Mouse (Mus musculus) neural tube, embryonic 14.5 days (tissue): ENCODE measurements around the gene Hoxa1. TPM values are rescaled to one million over a fixed set of nuclear protein-coding genes. Genes with fewer than 3 reads are reported as not detected.

Source experiments
- ATAC-seq: fragments of 200-750 bp; cut with Nextera tagmentation; 2 replicates; pipeline ENCODE4 v1.8.0; 2017; ENCODE audit warnings: low read depth, mild to moderate bottlenecking, moderate TSS enrichment, moderate library complexity
- H3K27ac ChIP-seq: fragments of 300-500 bp; sonication (generic); 2 replicates; pipeline ENCODE4 v1.5.1; 2014; ENCODE audit warnings: low read depth, mild to moderate bottlenecking, control low read depth, low read length, moderate library complexity, mixed read lengths
- H3K27me3 ChIP-seq: fragments of 300-500 bp; sonication (generic); 2 replicates; pipeline ENCODE4 v1.6.1; 2014; ENCODE audit warnings: low read length; ENCODE audit not compliant: control insufficient read depth, insufficient read depth
- H3K36me3 ChIP-seq: fragments of 300-500 bp; sonication (generic); 2 replicates; pipeline ENCODE4 v1.6.1; 2014; ENCODE audit warnings: low read length, mixed read lengths; ENCODE audit not compliant: control insufficient read depth, insufficient read depth
- H3K4me1 ChIP-seq: fragments of 300-500 bp; sonication (generic); 2 replicates; pipeline ENCODE4 v1.6.1; 2014; ENCODE audit warnings: low read length; ENCODE audit not compliant: control insufficient read depth, insufficient read depth
- H3K4me2 ChIP-seq: fragments of 300-500 bp; sonication (generic); 2 replicates; pipeline ENCODE4 v1.6.1; 2014; ENCODE audit warnings: mild to moderate bottlenecking, low read depth, low read length, control low read depth
- H3K4me3 ChIP-seq: fragments of 300-500 bp; sonication (generic); 2 replicates; pipeline ENCODE4 v1.5.1; 2014; ENCODE audit warnings: low read depth, low read length, control low read depth, mixed read lengths
- H3K9ac ChIP-seq: fragments of 300-500 bp; sonication (generic); replicated peaks from 2 replicates; pipeline ENCODE4 v1.6.1; 2014; ENCODE audit warnings: low read depth, mild to moderate bottlenecking, control low read depth, low read length, mixed read lengths
- H3K9me3 ChIP-seq: fragments of 300-500 bp; sonication (generic); 2 replicates; pipeline ENCODE4 v1.6.1; 2016; ENCODE audit warnings: low read length; ENCODE audit not compliant: control insufficient read depth
- WGBS: fragments of 180-500 bp; shearing (Covaris S2); extraction: QIAGEN DNeasy Blood & Tissue Kit; methylation state at CpG from one replicate; pipeline ENCODE4 v1.1.7; 2014; 5-methylcytosine and 5-hydroxymethylcytosine counted together
- polyA plus RNA-seq: library from polyadenylated mRNA; unstranded; fragments of >200 nt; fragmentation: Nextera tagmentation; extraction: Ambion mirVana; gene quantifications from 2 replicates; pipeline ENCODE4 v1.2.1, GENCODE M21; 2014

Hoxa1 gene
- polyA plus RNA-seq, 1 experiment from 2014 or later = 0.92 TPM

DNA sequence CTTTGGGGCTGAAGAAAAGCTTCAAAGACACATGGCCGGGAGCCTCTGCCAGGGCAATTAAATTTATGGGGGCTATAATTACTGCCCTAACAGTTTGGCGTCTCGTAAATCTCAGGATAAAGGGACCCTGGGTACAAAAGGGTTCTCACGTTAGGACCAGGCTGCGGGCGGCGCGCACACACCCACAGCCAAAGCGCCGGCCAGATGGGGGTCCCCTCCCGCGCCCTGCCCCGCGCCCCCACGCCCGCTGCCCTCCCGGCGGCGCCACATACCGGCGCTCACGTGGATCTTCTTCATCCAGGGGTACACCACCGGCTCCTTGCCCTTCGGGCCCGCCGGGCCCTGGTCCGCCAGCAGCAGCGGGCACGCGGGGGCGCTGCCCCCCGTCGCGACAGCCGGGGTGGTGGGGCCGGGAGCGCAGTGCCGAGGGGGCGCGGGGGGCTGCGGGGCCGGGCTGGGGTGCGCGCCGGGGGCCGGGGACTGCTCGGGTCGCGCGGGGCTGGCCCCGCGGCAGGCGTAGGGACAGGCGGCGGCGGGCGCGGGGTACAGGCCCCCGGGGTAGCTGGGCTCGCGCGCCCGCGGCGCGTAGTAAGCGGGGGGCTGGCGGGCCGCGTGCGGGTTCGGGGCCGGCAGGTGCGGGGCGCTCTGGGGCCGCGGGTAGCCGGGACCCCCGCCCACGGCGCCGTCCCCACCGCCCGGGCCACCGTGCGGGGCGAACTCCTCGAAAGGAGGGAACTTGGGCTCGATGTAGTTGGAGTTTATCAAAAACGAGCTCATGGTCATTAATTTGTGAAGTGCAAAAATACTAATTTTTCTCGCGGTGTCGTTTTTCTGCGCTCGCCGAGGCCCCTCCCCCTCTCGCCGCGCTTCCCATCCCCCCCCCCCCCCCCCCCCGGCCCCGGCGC lies 33.0 kb upstream of the Hoxa1 start, which contains the start of gene Hoxa4:
Gene Hoxa4, minus strand, starts transcription at position 848 of the 905 bp plus-strand sequence.
- Histone ChIP-seq H3K27me3 (no peaks in the 10 kb centered on the region), H3K36me3 (peaks cover 12% of the 10 kb centered on the region; the same call in 1 of the 2 replicates), H3K27ac (peak within 1 kb of the TSS; percentile 94), H3K4me3 (peak within 1 kb of the TSS; percentile 57), H3K4me2 (peak within 1 kb of the TSS; percentile 98), H3K9me3 (no peaks in the 10 kb centered on the region), H3K9ac (peak within 1 kb of the TSS; percentile 89), H3K4me1 (peaks cover 74% of the 10 kb centered on the region)
- WGBS = under 1% methylated on average over 54 of the region's 102 CpGs
- ATAC-seq = peak; percentile 85

DNA sequence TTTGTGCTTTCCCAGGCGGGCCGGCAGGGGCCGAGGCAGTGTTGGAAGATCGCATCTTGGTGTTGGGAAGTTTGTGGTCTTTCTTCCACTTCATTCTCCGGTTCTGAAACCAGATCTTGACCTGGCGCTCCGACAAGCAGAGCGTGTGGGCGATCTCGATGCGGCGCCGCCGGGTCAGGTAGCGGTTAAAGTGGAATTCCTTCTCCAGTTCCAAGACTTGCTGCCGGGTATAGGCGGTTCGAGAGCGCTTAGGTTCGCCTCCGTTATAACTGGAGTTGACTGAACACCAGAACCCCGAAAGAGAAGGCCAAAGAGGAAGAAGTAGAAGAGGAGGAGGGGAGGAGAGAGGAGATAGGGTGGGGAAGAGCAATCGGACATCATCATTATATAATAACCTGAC lies 32.3 kb upstream of the Hoxa1 start:
- Histone ChIP-seq H3K9me3 (no peaks in the 10 kb centered on the region), H3K36me3 (peaks cover 12% of the 10 kb centered on the region; the same call in 1 of the 2 replicates), H3K4me1 (peaks cover 74% of the 10 kb centered on the region), H3K4me2 (peak overlapping the region; percentile 98), H3K27me3 (no peaks in the 10 kb centered on the region), H3K9ac (0 out of 2 replicates have a peak overlapping the region, but pooled peaks have one; percentile 2), H3K27ac (peak overlapping the region; percentile 94), H3K4me3 (peak overlapping the region; percentile 57)
- 0 out of 2 replicates have a peak, but pooled peaks have one; percentile 3 for ATAC-seq
- 3% methylated on average over 23 of the region's 23 CpGs for WGBS

DNA sequence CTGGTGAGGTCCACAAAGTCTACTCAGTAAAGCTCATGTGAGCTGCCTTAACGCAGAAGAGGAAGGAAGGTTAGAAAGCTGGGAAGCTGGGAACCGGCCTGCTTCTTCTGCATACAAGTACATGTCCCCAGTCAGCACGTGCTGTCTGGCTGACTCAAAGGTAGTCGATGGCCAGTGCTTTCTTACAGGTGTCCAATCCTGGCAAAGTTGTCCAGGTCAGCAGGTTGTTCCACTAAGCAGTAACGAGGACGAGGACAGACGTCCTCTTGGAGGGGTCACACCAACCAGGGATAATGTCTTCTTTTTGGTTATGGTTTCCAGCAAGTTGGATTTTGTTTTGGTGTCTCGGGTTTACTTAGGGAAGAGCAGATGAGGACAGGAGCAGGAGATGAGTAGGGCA lies 31.8 kb upstream of the Hoxa1 start:
- Histone ChIP-seq H3K36me3 (peaks cover 12% of the 10 kb centered on the region; the same call in 1 of the 2 replicates), H3K27ac (peak overlapping the region; percentile 94; the same call in 1 of the 2 replicates), H3K4me2 (peak overlapping the region; percentile 98), H3K4me1 (peaks cover 77% of the 10 kb centered on the region), H3K9me3 (no peaks in the 10 kb centered on the region), H3K9ac (0 out of 2 replicates have a peak overlapping the region, but pooled peaks have one; percentile 2), H3K4me3 (peak overlapping the region; percentile 57; the same call in 1 of the 2 replicates), H3K27me3 (no peaks in the 10 kb centered on the region)
- ATAC-seq = no peak
- 11% methylated on average over 8 of the region's 8 CpGs for WGBS

DNA sequence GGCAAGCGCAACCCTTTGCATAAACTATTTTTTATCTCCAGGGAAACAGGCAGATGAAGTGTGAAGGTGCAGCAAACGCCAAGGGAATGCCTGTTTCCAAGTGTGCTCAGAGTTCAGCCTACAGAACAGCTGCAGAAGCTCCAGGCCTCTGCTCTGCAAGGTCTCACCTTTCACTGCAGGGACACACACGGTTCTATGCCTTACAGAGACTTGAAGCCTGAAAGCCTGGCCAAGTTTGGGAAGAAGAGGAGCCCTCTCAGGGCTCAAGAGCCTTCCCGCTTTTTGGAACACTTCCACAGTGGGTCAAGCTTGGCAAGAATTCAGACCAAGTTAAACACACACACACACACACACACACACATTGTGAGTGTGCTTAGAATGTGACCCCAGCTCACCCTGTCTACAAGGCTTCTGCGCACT lies 31.1 kb upstream of the Hoxa1 start:
- no peak overlapping the region for H3K9ac ChIP-seq
- H3K36me3 ChIP-seq = peaks cover 12% of the 10 kb centered on the region; the same call in 1 of the 2 replicates
- H3K27me3 ChIP-seq = no peaks in the 10 kb centered on the region
- H3K4me1 ChIP-seq = peaks cover 77% of the 10 kb centered on the region
- H3K4me3 ChIP-seq = no peak overlapping the region
- WGBS = 13% methylated on average over 5 of the region's 5 CpGs
- H3K9me3 ChIP-seq = no peaks in the 10 kb centered on the region
- H3K4me2 ChIP-seq = peak overlapping the region; percentile 98
- no peak for ATAC-seq
- H3K27ac ChIP-seq = no peak overlapping the region

DNA sequence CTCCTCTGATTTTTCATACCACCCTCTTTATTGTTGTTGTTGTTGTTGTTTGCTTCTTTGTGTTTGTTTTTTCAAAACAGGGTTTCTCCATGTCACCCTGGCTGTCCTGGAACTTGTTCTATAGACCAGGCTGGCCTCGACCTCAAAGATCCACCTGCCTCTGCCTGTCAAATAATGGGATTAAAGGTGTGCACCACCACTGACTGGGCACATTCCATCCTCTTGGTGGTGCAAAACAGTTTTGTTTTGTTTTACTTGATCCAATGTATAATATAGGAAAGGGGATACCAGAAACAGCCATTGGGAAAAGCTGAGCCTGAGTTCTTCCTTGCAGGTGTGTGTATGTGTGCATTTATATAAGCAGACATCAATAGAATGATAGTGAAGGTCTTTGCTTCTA lies 28.4 kb upstream of the Hoxa1 start:
- peaks cover 67% of the 10 kb centered on the region for H3K4me1 ChIP-seq
- ATAC-seq = no peak
- H3K4me2 ChIP-seq = no peak overlapping the region
- 27% methylated on average over 1 of the region's 1 CpGs for WGBS
- no peaks in the 10 kb centered on the region for H3K27me3 ChIP-seq
- H3K4me3 ChIP-seq = no peak overlapping the region
- peaks cover 16% of the 10 kb centered on the region; the same call in 1 of the 2 replicates for H3K36me3 ChIP-seq
- no peak overlapping the region for H3K9ac ChIP-seq
- H3K9me3 ChIP-seq = no peaks in the 10 kb centered on the region
- H3K27ac ChIP-seq = no peak overlapping the region

DNA sequence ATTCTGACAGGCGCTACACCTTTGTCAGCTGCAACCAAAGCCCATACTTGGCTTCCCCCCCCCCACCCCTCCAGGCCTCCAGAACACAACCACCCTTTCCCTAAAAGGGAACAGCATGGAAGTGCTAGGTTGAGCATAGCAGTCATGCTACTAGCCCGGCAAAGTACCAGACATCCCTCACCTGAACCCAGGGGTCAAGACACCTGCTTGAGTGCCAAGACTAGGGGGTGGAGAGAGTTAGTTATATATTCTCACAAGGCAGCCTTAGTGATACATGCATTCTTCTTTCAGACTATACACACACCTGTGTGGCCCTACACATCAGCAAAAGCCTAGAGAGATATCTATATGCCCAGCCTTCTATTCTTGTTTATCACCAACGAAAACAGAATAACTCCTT lies 27.7 kb upstream of the Hoxa1 start:
- no peaks in the 10 kb centered on the region for H3K9me3 ChIP-seq
- WGBS = 16% methylated on average over 3 of the region's 3 CpGs
- H3K27ac ChIP-seq = no peak overlapping the region
- H3K36me3 ChIP-seq = peaks cover 20% of the 10 kb centered on the region; the same call in 1 of the 2 replicates
- H3K27me3 ChIP-seq = no peaks in the 10 kb centered on the region
- no peak for ATAC-seq
- H3K4me3 ChIP-seq = no peak overlapping the region
- H3K4me2 ChIP-seq = no peak overlapping the region
- peaks cover 63% of the 10 kb centered on the region for H3K4me1 ChIP-seq
- no peak overlapping the region for H3K9ac ChIP-seq

DNA sequence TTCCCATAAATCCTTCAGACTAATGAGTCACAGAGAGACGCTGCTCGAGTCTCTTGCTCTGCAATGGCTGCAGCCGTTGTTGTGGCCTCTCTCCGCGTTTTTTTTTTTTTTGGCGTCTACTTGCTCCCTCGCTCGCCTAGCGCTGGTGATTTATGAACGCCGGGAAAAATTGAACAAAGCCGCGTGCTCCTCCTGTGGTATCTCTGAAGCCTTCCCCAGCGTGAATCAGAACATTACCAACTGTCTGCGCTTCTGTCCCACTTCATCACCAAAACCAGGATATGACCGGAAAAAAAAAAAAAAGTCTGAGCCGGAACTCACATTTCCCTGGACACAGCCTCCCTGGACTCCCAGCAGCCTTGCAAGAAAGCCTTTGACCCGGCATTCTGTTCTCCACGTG lies 27.1 kb upstream of the Hoxa1 start:
- H3K9me3 ChIP-seq = no peaks in the 10 kb centered on the region
- WGBS = 2% methylated on average over 19 of the region's 19 CpGs
- H3K4me1 ChIP-seq = peaks cover 63% of the 10 kb centered on the region
- no peak for ATAC-seq
- H3K4me2 ChIP-seq = peak overlapping the region; percentile 27; the same call in 1 of the 2 replicates
- no peaks in the 10 kb centered on the region for H3K27me3 ChIP-seq
- H3K9ac ChIP-seq = no peak overlapping the region; the same call in 1 of the 2 replicates
- no peak overlapping the region for H3K4me3 ChIP-seq
- H3K27ac ChIP-seq = no peak overlapping the region
- H3K36me3 ChIP-seq = peaks cover 20% of the 10 kb centered on the region; the same call in 1 of the 2 replicates

DNA sequence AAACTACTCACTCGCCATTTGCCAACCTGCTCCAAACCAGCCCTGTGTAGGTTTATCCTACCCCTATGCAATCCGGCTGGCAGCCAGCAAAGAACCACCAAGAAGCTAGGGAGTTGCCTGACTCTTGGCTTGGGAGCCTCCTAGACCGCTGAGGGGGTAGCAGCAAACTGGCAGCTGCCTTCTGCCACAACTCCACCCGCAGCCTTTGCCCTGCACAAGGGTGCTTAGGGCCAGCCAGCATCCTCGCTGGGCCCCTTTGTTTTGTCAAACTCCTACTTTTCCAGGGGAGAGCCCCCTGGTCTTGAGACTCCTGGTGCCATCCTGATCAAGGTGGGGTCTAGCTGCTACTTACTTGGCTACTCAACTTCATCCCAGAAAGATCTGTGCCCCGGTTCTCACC lies 26.6 kb upstream of the Hoxa1 start:
- Histone ChIP-seq H3K9me3 (no peaks in the 10 kb centered on the region), H3K4me3 (no peak overlapping the region), H3K4me1 (peaks cover 63% of the 10 kb centered on the region), H3K36me3 (peaks cover 16% of the 10 kb centered on the region; the same call in 1 of the 2 replicates), H3K27ac (0 out of 2 replicates have a peak overlapping the region, but pooled peaks have one; percentile 22), H3K9ac (0 out of 2 replicates have a peak overlapping the region, but pooled peaks have one; percentile 11), H3K27me3 (no peaks in the 10 kb centered on the region), H3K4me2 (peak overlapping the region; percentile 27; the same call in 1 of the 2 replicates)
- 9% methylated on average over 6 of the region's 6 CpGs for WGBS
- ATAC-seq = no peak
